Mouse (Mus musculus) layer of hippocampus, postnatal 14 days (tissue): Measurements from ENCODE around the gene Cubn. TPM values are rescaled to one million over a fixed set of nuclear protein-coding genes. Genes with fewer than 3 reads are reported as not detected.

Source experiments
- DNase-seq, 2 experiments: peaks; one replicate each; pipeline ENCODE4 v3.0.0; 2021 to 2022; ENCODE audit warnings: low spot score in 2 of 2, mixed read lengths in 1 of 2
- total RNA-seq, 2 experiments: library from RNA; stranded (reverse); gene quantifications; 2 replicates each; pipeline ENCODE4 v1.2.3; 2021

Gene Cubn
- total RNA-seq, 2 experiments from 2014 or later: 0.25 to 0.29 TPM

DNA sequence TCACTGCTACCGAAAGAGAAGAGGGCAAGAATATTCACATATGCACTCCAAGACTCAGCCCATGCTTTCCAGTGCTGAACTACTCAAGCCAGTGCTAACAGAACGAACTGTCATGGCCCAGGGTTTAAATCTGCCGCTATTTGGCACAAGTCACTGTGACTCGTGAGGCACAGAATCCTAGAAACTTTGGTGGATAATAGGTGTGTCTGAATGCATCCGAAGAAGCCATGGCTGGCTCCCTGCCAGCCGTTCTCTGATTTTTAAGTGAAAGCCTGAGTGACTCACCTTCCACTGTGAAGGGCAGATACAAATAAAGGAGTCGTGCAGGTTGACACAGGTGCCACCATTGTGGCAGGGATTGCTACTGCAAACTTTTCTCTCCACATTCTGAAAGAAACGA is 5.1 kb downstream of the Cubn start:
- DNase-seq: no peak

- no peak for DNase-seq
Measured at GRCm38 (mm10) chr2:13484566-13484965, 7.0 kb downstream of the Cubn start.

DNA sequence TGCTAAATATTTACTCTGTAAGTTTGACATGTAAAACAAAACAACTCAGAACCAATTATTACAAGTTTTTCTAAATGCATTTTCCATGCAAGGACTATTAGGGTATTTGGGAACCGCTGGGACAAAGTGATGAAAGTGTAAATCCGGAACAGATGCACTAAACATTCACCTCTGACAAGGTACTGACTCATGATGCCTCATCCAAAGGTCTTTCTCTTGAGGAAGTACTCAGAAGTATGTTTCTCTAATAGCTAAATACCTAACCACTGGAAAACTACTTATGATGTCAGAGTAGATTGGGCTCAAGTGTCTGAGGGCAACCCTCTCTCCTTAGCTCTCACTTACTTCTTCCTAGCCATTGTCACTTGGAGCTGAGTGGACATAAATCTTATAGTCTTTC is 10.9 kb downstream of the Cubn start:
- DNase-seq: no peak

GRCm38 (mm10) chr2:13479165-13479564 is 12.4 kb downstream of the Cubn start:
- DNase-seq: no peak

GRCm38 (mm10) chr2:13470108-13470507 is 21.5 kb downstream of the Cubn start:
- no peak for DNase-seq

DNA sequence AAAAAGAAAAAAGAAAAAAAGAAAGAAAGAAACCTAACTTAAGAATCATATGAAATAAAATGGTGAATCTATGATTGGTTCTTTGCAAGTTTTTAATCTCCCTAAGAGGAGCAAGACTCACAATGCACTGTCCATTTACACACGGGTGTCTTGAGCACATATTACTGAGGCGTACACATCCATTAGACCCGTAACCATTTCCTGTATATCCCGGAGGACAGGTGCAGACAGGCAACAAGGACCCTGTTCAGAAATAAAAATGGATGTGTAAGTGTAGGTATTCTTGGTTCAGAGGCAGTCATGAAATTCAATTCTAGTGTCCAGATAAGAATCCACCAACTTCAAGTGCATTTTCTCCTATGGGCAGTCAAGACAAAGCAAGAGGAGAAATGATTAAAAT is 22.0 kb downstream of the Cubn start:
- DNase-seq: no peak

- no peak for DNase-seq
Measured at GRCm38 (mm10) chr2:13466685-13467084, 24.9 kb downstream of the Cubn start.

- DNase-seq: no peak
Measured at GRCm38 (mm10) chr2:13458088-13458487, 33.5 kb downstream of the Cubn start.

DNA sequence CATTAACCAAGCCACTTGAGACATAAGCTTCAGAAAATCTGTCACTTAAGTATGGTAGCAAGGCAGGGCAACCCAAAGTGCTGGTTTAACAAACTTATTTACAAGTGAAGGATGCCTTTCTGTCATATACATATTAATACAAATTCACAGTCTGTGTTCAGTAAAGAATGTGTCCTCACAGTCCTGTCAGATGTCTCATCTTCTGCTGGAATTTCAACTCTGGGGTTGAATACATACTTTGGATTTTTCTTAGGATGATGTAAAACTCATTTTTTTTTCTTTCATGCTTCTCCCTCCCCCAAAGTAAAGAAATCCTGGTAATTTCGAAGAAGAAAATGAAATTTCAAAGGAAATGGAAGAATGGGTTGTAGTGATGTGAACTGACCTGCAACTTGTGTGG is 34.8 kb downstream of the Cubn start:
- no peak for DNase-seq

- no peak for DNase-seq
Measured at GRCm38 (mm10) chr2:13451495-13452491, 39.8 kb downstream of the Cubn start.

GRCm38 (mm10) chr2:13450895-13451294 is 40.7 kb downstream of the Cubn start:
- DNase-seq: no peak

DNA sequence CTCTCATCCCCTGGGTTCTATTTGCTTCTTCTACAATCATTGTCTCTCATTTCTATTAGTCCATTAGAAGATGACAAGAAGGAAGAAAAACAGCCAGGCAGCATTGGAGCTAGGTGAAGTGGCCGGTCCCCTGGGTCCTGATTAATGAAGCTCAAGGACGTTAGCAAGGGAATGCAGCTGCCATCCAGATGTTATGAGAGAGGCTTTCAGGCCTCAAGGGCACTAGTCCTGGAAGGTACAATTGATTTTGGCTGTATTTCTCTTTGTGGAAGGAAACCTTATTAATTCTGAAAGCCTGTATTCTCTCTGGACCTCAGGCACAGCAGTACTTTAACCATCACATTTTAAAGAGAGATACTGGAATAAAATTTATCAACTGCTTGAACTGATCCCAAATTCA is 41.1 kb downstream of the Cubn start:
- DNase-seq: no peak

DNA sequence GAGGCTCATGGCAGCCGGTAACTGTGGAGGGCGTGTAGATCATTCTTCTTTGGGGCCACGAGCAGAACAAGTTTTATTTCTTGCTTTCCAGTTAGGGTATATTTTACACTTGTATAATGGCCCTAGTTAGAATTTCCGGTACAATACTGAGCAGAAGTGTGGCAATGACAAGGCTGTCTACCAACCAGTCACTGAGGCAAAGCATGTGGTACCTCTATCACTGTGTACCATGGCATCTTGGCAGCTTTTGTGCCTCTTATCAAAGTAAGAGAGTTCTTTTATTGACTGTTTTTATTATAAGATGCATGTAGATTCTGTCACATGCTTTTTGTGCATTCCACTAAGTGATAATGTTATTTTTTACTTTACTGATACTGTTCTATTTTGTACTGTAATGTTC is 46.5 kb downstream of the Cubn start:
- no peak for DNase-seq

DNA sequence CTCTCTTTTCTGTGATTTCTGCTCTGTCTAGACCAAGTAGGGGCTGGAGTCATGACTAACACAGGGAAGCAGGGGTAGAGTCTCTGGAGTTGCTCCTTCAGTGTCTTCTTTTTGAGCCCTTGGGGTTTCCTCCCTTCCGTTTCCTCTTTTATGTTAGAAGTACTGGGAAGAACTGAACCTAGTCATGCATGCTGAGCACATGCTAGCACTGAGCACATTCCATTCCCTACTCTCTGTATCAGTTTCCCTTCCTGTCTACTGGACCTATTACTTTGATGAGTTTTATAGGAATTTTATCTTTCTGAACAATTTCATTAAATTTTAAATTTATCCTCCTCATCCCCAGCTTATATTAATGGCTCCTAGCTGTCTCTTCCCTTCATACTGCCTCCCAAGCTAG is 52.6 kb downstream of the Cubn start:
- no peak for DNase-seq

GRCm38 (mm10) chr2:13438275-13438845 is 53.3 kb downstream of the Cubn start:
- no peak for DNase-seq

DNA sequence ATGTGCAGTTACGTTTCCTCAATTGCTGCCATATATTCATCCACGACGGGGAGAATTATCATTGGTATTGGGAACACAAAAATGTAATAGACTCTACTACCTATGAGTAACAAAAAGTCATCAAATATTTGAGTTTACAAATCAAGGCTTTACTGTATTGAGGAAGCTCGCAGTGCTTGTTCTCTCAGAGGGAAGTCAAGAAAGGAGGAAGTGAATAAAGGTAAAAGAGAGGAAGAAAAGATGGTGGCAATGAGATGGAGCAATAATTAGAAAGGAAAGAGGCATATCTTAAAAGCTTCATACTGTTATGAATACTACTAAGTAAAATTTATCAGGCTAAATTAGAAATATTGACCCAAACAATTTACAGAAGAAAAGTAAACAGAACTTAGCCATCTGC is 59.6 kb downstream of the Cubn start:
- no peak for DNase-seq

GRCm38 (mm10) chr2:13421974-13422760 is 69.4 kb downstream of the Cubn start:
- DNase-seq: no peak

- DNase-seq: no peak
Measured at GRCm38 (mm10) chr2:13416765-13417524, 74.7 kb downstream of the Cubn start.

DNA sequence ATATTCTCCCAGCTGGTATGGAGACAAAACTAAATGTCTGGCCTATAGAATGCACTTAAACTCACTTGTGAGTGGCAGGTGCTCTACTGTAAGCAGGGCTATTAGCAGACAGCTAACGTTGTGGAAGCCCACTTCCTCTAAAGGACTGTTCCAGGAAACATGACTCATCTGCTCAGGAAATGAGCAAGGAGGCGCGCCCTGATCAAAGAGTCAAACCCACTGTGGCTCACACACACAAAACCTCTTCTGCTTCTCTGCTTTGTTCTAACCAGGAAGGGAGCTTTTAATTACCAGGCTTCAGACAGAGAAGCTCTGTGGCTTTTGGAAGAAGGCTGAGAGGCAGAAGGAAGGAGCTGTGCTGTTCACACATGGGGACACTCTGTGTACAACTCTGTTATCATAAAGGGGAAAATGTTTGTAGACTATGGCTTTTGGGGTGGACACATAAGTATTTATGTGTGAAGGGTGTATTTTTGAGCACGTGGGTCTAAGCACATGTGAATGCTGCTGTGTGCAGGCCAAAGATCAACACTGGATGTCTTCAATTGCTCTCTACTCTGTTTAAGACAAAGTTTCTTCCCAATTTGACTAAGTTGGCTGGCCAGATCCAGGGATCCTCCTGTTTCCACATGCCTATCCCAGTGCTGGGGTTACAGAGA is 78.0 kb downstream of the Cubn start:
- DNase-seq: no peak

DNA sequence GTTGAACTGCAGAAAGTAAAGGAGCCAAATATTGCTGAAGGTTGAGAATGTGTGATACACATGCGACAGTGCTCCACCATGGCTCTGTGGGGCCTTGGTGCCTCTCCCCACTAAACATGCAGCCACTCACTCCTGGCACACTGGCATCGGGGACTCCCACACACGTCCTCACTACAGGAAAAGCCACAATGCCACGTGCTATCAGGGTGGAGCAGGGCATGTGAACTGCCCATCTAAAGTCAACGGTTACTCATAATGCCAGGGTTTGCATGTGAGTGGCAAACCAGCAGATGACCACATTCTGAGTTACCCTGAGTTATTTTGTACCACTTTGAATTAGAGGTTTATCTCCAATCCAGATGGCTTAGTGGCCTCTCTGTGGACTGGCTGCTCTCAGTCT is 81.0 kb downstream of the Cubn start:
- DNase-seq: no peak
